Mouse (Mus musculus): ENCODE results near the gene Dapk2. TPM values are rescaled to one million over a fixed set of nuclear protein-coding genes. Genes with fewer than 3 reads are reported as not detected.

Gene Dapk2
- polyA plus RNA-seq, 1 experiment from 2014 or later = 2.7 TPM

- 85% methylated on average over 3 of the region's 3 CpGs for WGBS
- no peaks in the 10 kb centered on the region for H3K9me3 ChIP-seq (ENCODE audit: control insufficient read depth, low read length)
- no peak overlapping the region for H3K4me2 ChIP-seq (replicated peaks; ENCODE audit: low read depth, low read length)
- no peak overlapping the region for H3K27ac ChIP-seq (ENCODE audit: low read depth, low read length)
- DNase-seq (ENCODE audit: low spot score) (no peak), ATAC-seq (ENCODE audit: low FRiP score) (no peak)
- H3K9ac ChIP-seq (ENCODE audit: low read depth, low read length) = no peak overlapping the region
- no peaks in the 10 kb centered on the region for H3K36me3 ChIP-seq (ENCODE audit: control insufficient read depth, insufficient read depth, low read length)
- H3K4me3 ChIP-seq (ENCODE audit: low read depth, low read length) = no peak overlapping the region
- no peaks in the 10 kb centered on the region for H3K4me1 ChIP-seq (replicated peaks; ENCODE audit: control insufficient read depth, insufficient read depth, low read length)
- no peaks in the 10 kb centered on the region for H3K27me3 ChIP-seq (ENCODE audit: control insufficient read depth, insufficient read depth, low read length)
Observed at GRCm38 (mm10) chr9:66120945-66121344, 37.1 kb upstream of the Dapk2 start.

GRCm38 (mm10) chr9:66121421-66121820, 36.6 kb upstream of the Dapk2 start:
- Histone ChIP-seq H3K9me3 (ENCODE audit: control insufficient read depth, low read length) (no peaks in the 10 kb centered on the region), H3K9ac (ENCODE audit: low read depth, low read length) (no peak overlapping the region), H3K27me3 (ENCODE audit: control insufficient read depth, insufficient read depth, low read length) (no peaks in the 10 kb centered on the region), H3K27ac (ENCODE audit: low read depth, low read length) (no peak overlapping the region), H3K4me3 (ENCODE audit: low read depth, low read length) (no peak overlapping the region), H3K36me3 (ENCODE audit: control insufficient read depth, insufficient read depth, low read length) (no peaks in the 10 kb centered on the region), H3K4me1 (replicated peaks; ENCODE audit: control insufficient read depth, insufficient read depth, low read length) (no peaks in the 10 kb centered on the region), H3K4me2 (replicated peaks; ENCODE audit: low read depth, low read length) (no peak overlapping the region)
- no peak for DNase-seq (ENCODE audit: low spot score)
- ATAC-seq (ENCODE audit: low FRiP score) = no peak

- no peaks in the 10 kb centered on the region for H3K4me1 ChIP-seq (replicated peaks; ENCODE audit: control insufficient read depth, insufficient read depth, low read length)
- H3K36me3 ChIP-seq (ENCODE audit: control insufficient read depth, insufficient read depth, low read length) = no peaks in the 10 kb centered on the region
- ATAC-seq (ENCODE audit: low FRiP score) = no peak
- H3K9me3 ChIP-seq (ENCODE audit: control insufficient read depth, low read length) = no peaks in the 10 kb centered on the region
- WGBS = 29% methylated on average over 5 of the region's 5 CpGs
- peak overlapping the region; percentile 65 for H3K4me2 ChIP-seq (replicated peaks; ENCODE audit: low read depth, low read length)
- H3K27ac ChIP-seq (ENCODE audit: low read depth, low read length) = no peak overlapping the region
- H3K4me3 ChIP-seq (ENCODE audit: low read depth, low read length) = peak overlapping the region; percentile 81
- no peak for DNase-seq (ENCODE audit: low spot score)
- peak overlapping the region; percentile 77 for H3K9ac ChIP-seq (ENCODE audit: low read depth, low read length)
- H3K27me3 ChIP-seq (ENCODE audit: control insufficient read depth, insufficient read depth, low read length) = no peaks in the 10 kb centered on the region
Observed at GRCm38 (mm10) chr9:66123648-66124047, 34.4 kb upstream of the Dapk2 start.

- Histone ChIP-seq H3K4me3 (ENCODE audit: low read depth, low read length) (peak overlapping the region; percentile 81), H3K27ac (ENCODE audit: low read depth, low read length) (peak overlapping the region; percentile 92), H3K9me3 (ENCODE audit: control insufficient read depth, low read length) (no peaks in the 10 kb centered on the region), H3K4me1 (replicated peaks; ENCODE audit: control insufficient read depth, insufficient read depth, low read length) (no peaks in the 10 kb centered on the region), H3K27me3 (ENCODE audit: control insufficient read depth, insufficient read depth, low read length) (no peaks in the 10 kb centered on the region), H3K36me3 (ENCODE audit: control insufficient read depth, insufficient read depth, low read length) (no peaks in the 10 kb centered on the region), H3K9ac (ENCODE audit: low read depth, low read length) (peak overlapping the region; percentile 77), H3K4me2 (replicated peaks; ENCODE audit: low read depth, low read length) (peak overlapping the region; percentile 65)
- ATAC-seq (ENCODE audit: low FRiP score) (peak; percentile 54), DNase-seq (ENCODE audit: low spot score) (peak; percentile 56)
- under 1% methylated on average over 12 of the region's 12 CpGs for WGBS
Observed at GRCm38 (mm10) chr9:66124111-66124531, 33.9 kb upstream of the Dapk2 start.

- Histone ChIP-seq H3K4me2 (replicated peaks; ENCODE audit: low read depth, low read length) (peak overlapping the region; percentile 65), H3K4me1 (replicated peaks; ENCODE audit: control insufficient read depth, insufficient read depth, low read length) (no peaks in the 10 kb centered on the region), H3K4me3 (ENCODE audit: low read depth, low read length) (peak overlapping the region; percentile 81), H3K36me3 (ENCODE audit: control insufficient read depth, insufficient read depth, low read length) (no peaks in the 10 kb centered on the region), H3K27me3 (ENCODE audit: control insufficient read depth, insufficient read depth, low read length) (no peaks in the 10 kb centered on the region), H3K9me3 (ENCODE audit: control insufficient read depth, low read length) (no peaks in the 10 kb centered on the region), H3K9ac (ENCODE audit: low read depth, low read length) (peak overlapping the region; percentile 77), H3K27ac (ENCODE audit: low read depth, low read length) (peak overlapping the region; percentile 92)
- 16% methylated on average over 33 of the region's 33 CpGs for WGBS
- ATAC-seq (ENCODE audit: low FRiP score) (peak; percentile 98), DNase-seq (ENCODE audit: low spot score) (peak; percentile 97)
Observed at GRCm38 (mm10) chr9:66124681-66125542, 33.1 kb upstream of the Dapk2 start.

- 64% methylated on average over 12 of the region's 12 CpGs for WGBS
- ATAC-seq (ENCODE audit: low FRiP score) (no peak), DNase-seq (ENCODE audit: low spot score) (no peak)
- Histone ChIP-seq H3K4me3 (ENCODE audit: low read depth, low read length) (peak overlapping the region; percentile 53), H3K9me3 (ENCODE audit: control insufficient read depth, low read length) (no peaks in the 10 kb centered on the region), H3K36me3 (ENCODE audit: control insufficient read depth, insufficient read depth, low read length) (no peaks in the 10 kb centered on the region), H3K4me1 (replicated peaks; ENCODE audit: control insufficient read depth, insufficient read depth, low read length) (no peaks in the 10 kb centered on the region), H3K9ac (ENCODE audit: low read depth, low read length) (0 out of 2 replicates have a peak overlapping the region, but pooled peaks have one; percentile 8), H3K27ac (ENCODE audit: low read depth, low read length) (peak overlapping the region; percentile 92; the same call in 1 of the 2 replicates), H3K4me2 (replicated peaks; ENCODE audit: low read depth, low read length) (peak overlapping the region; percentile 55), H3K27me3 (ENCODE audit: control insufficient read depth, insufficient read depth, low read length) (no peaks in the 10 kb centered on the region)
Observed at GRCm38 (mm10) chr9:66125543-66126455, 32.2 kb upstream of the Dapk2 start.

- Histone ChIP-seq H3K27ac (ENCODE audit: low read depth, low read length) (peak within 1 kb of the TSS; percentile 92; the same call in 1 of the 2 replicates), H3K9me3 (ENCODE audit: control insufficient read depth, low read length) (no peaks in the 10 kb centered on the region), H3K4me3 (ENCODE audit: low read depth, low read length) (peak within 1 kb of the TSS; percentile 53), H3K4me1 (replicated peaks; ENCODE audit: control insufficient read depth, insufficient read depth, low read length) (no peaks in the 10 kb centered on the region), H3K27me3 (ENCODE audit: control insufficient read depth, insufficient read depth, low read length) (no peaks in the 10 kb centered on the region), H3K4me2 (replicated peaks; ENCODE audit: low read depth, low read length) (peak within 1 kb of the TSS; percentile 55), H3K9ac (ENCODE audit: low read depth, low read length) (peak within 1 kb of the TSS; percentile 66), H3K36me3 (ENCODE audit: control insufficient read depth, insufficient read depth, low read length) (no peaks in the 10 kb centered on the region)
- 3% methylated on average over 34 of the region's 34 CpGs for WGBS
- ATAC-seq (ENCODE audit: low FRiP score) (peak; percentile 60), DNase-seq (ENCODE audit: low spot score) (peak; percentile 95)
Observed at GRCm38 (mm10) chr9:66126456-66127192, 31.4 kb upstream of the Dapk2 start, which contains the start of the genes Snx1 and Ciao2a. Gene Snx1, minus strand, starts transcription at chr9:66126587. Gene Ciao2a, plus strand, starts transcription at chr9:66126611.

- Histone ChIP-seq H3K27me3 (ENCODE audit: control insufficient read depth, insufficient read depth, low read length) (no peaks in the 10 kb centered on the region), H3K27ac (ENCODE audit: low read depth, low read length) (no peak overlapping the region), H3K36me3 (ENCODE audit: control insufficient read depth, insufficient read depth, low read length) (no peaks in the 10 kb centered on the region), H3K4me1 (replicated peaks; ENCODE audit: control insufficient read depth, insufficient read depth, low read length) (no peaks in the 10 kb centered on the region), H3K4me2 (replicated peaks; ENCODE audit: low read depth, low read length) (peak overlapping the region; percentile 55), H3K9me3 (ENCODE audit: control insufficient read depth, low read length) (no peaks in the 10 kb centered on the region), H3K9ac (ENCODE audit: low read depth, low read length) (peak overlapping the region; percentile 66), H3K4me3 (ENCODE audit: low read depth, low read length) (peak overlapping the region; percentile 53)
- ATAC-seq (ENCODE audit: low FRiP score) (no peak), DNase-seq (ENCODE audit: low spot score) (no peak)
- WGBS = 49% methylated on average over 6 of the region's 6 CpGs
Observed at GRCm38 (mm10) chr9:66127193-66127546, 30.9 kb upstream of the Dapk2 start.

All from hindbrain, embryonic 11.5 days (tissue).